Mouse (Mus musculus): ENCODE results near the gene Klhl18. TPM values are rescaled to one million over a fixed set of nuclear protein-coding genes. Genes with fewer than 3 reads are reported as not detected.

Gene Klhl18
- total RNA-seq (2015; ENCODE audit: low replicate concordance): 2.5 and 5.9 TPM in 2 replicates
- 0.68 and 2.6 TPM in 2 replicates for total RNA-seq (2017; ENCODE audit: low replicate concordance)

- peak; percentile 89 for ATAC-seq (replicated peaks; ENCODE audit: low FRiP score, poor library complexity, severe bottlenecking)
These were observed at the start of gene Klhl18, which contains the start of gene Kif9 for GRCm38 (mm10) chr9:110476124-110477091. Gene Klhl18, minus strand, starts transcription at chr9:110476694. Gene Kif9, plus strand, starts transcription at chr9:110476958.

- no peak for ATAC-seq (replicated peaks; ENCODE audit: low FRiP score, poor library complexity, severe bottlenecking)
These were observed 49.2 kb upstream of the Klhl18 start for GRCm38 (mm10) chr9:110525737-110526136.

GRCm38 (mm10) chr9:110490913-110491312 is 14.4 kb upstream of the Klhl18 start:
- no peak for ATAC-seq (replicated peaks; ENCODE audit: low FRiP score, poor library complexity, severe bottlenecking)

- ATAC-seq (replicated peaks; ENCODE audit: low FRiP score, poor library complexity, severe bottlenecking): no peak
These were observed 12.3 kb upstream of the Klhl18 start for GRCm38 (mm10) chr9:110488841-110489240.

- no peak for ATAC-seq (replicated peaks; ENCODE audit: low FRiP score, poor library complexity, severe bottlenecking)
These were observed 2.1 kb upstream of the Klhl18 start for GRCm38 (mm10) chr9:110478639-110479038.

GRCm38 (mm10) chr9:110477951-110478350 is 1.5 kb upstream of the Klhl18 start:
- no peak for ATAC-seq (replicated peaks; ENCODE audit: low FRiP score, poor library complexity, severe bottlenecking)

- no peak for ATAC-seq (replicated peaks; ENCODE audit: low FRiP score, poor library complexity, severe bottlenecking)
These were observed 10.3 kb downstream of the Klhl18 start for GRCm38 (mm10) chr9:110466179-110466578.

- no peak for ATAC-seq (replicated peaks; ENCODE audit: low FRiP score, poor library complexity, severe bottlenecking)
These were observed 11.2 kb downstream of the Klhl18 start for GRCm38 (mm10) chr9:110465336-110465735.

GRCm38 (mm10) chr9:110463983-110464591 is 12.4 kb downstream of the Klhl18 start:
- ATAC-seq (replicated peaks; ENCODE audit: low FRiP score, poor library complexity, severe bottlenecking): no peak

- ATAC-seq (replicated peaks; ENCODE audit: low FRiP score, poor library complexity, severe bottlenecking): no peak
These were observed 14.2 kb downstream of the Klhl18 start for GRCm38 (mm10) chr9:110462321-110462720.

- ATAC-seq (replicated peaks; ENCODE audit: low FRiP score, poor library complexity, severe bottlenecking): no peak
These were observed 15.3 kb downstream of the Klhl18 start for GRCm38 (mm10) chr9:110460884-110461815.

GRCm38 (mm10) chr9:110459145-110459727 is 17.3 kb downstream of the Klhl18 start:
- ATAC-seq (replicated peaks; ENCODE audit: low FRiP score, poor library complexity, severe bottlenecking): no peak

GRCm38 (mm10) chr9:110457926-110458325 is 18.6 kb downstream of the Klhl18 start:
- no peak for ATAC-seq (replicated peaks; ENCODE audit: low FRiP score, poor library complexity, severe bottlenecking)

- no peak for ATAC-seq (replicated peaks; ENCODE audit: low FRiP score, poor library complexity, severe bottlenecking)
These were observed 24.0 kb downstream of the Klhl18 start for GRCm38 (mm10) chr9:110452523-110452922.

GRCm38 (mm10) chr9:110448857-110449617 is 27.5 kb downstream of the Klhl18 start:
- ATAC-seq (replicated peaks; ENCODE audit: low FRiP score, poor library complexity, severe bottlenecking): peak; percentile 77

GRCm38 (mm10) chr9:110448356-110448755 is 28.1 kb downstream of the Klhl18 start:
- ATAC-seq (replicated peaks; ENCODE audit: low FRiP score, poor library complexity, severe bottlenecking): no peak

- no peak for ATAC-seq (replicated peaks; ENCODE audit: low FRiP score, poor library complexity, severe bottlenecking)
These were observed 35.9 kb downstream of the Klhl18 start for GRCm38 (mm10) chr9:110440559-110440958.

- no peak for ATAC-seq (replicated peaks; ENCODE audit: low FRiP score, poor library complexity, severe bottlenecking)
These were observed 36.4 kb downstream of the Klhl18 start for GRCm38 (mm10) chr9:110440049-110440448.

- ATAC-seq (replicated peaks; ENCODE audit: low FRiP score, poor library complexity, severe bottlenecking): no peak
These were observed 40.5 kb downstream of the Klhl18 start for GRCm38 (mm10) chr9:110436041-110436440.

Measured in erythroid progenitor cell, adult 5-6 weeks (primary cell).